Mouse (Mus musculus): ENCODE measurements around the gene Atg5. TPM values are rescaled to one million over a fixed set of nuclear protein-coding genes. Genes with fewer than 3 reads are reported as not detected.
A peak's percentile ranks its signal among the peaks of the same experiment; 100 is the strongest.

Atg5 gene
- polyA plus RNA-seq, 1 experiment, result 28.7 TPM

DNA sequence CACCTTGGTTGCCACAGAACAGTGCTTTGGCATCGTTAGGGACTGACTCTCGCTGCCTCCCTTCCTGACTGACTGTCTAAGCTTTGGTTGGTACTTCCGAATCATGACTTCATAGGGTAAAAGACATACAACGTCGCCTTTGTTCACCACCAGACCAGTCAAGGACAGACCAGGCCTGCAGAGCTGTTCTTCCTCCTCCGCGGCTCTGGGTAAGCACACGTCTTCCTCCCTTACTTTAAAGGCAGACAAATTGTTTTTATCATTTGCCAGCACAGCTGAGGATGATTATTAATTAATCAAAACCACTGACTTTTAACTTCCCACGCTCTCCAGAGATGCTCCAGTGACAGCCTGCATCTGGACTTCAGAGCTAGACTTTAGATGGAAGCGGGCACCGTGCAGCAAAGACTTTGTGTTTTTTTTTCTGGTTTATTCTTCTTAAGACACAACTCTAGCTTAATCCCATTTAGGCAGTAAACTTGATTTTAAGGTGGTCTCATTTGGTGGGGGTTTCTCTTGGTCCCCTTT, 120.6 kb downstream of the Atg5 start:
- Histone ChIP-seq H3K9ac (ENCODE audit: low read depth, poor library complexity, severe bottlenecking) (no peak overlapping the region), H3K9me3 (replicated peaks; ENCODE audit: control insufficient read depth, insufficient read depth, low read length, poor library complexity, severe bottlenecking) (no peaks in the 10 kb centered on the region), H3K27ac (ENCODE audit: insufficient read depth, low read length) (0 out of 2 replicates have a peak overlapping the region, but pooled peaks have one; percentile 79), H3K4me1 (ENCODE audit: control insufficient read depth, insufficient read depth, low read length) (peaks cover 11% of the 10 kb centered on the region), H3K27me3 (ENCODE audit: control insufficient read depth, insufficient read depth, low read length, poor library complexity, severe bottlenecking) (no peaks in the 10 kb centered on the region), H3K36me3 (ENCODE audit: control insufficient read depth, insufficient read depth, low read length, poor library complexity, severe bottlenecking) (no peaks in the 10 kb centered on the region), H3K4me3 (ENCODE audit: low read depth, low read length) (no peak overlapping the region)
- no peak for TF ChIP-seq POLR2A (IDR thresholded peaks at IDR 0.05; ENCODE audit: insufficient read depth, low read length)
- TF ChIP-seq CTCF (IDR thresholded peaks at IDR 0.05; ENCODE audit: low read depth, low read length), result no peak
- TF ChIP-seq EP300 (IDR thresholded peaks at IDR 0.05; ENCODE audit: insufficient read depth, low read depth, low read length), result no peak

- Histone ChIP-seq H3K4me3 (ENCODE audit: low read depth, low read length) (peak overlapping the region; percentile 53), H3K4me1 (ENCODE audit: control insufficient read depth, insufficient read depth, low read length) (peaks cover 18% of the 10 kb centered on the region)
- TF ChIP-seq EP300 (IDR thresholded peaks at IDR 0.05; ENCODE audit: insufficient read depth, low read depth, low read length) (no peak; the same call in 1 of the 2 replicates), CTCF (IDR thresholded peaks at IDR 0.05; ENCODE audit: low read depth, low read length) (no peak), POLR2A (IDR thresholded peaks at IDR 0.05; ENCODE audit: insufficient read depth, low read length) (no peak)
These were observed 122.1 kb downstream of the Atg5 start for GRCm38 (mm10) chr10:44390286-44390685.

DNA sequence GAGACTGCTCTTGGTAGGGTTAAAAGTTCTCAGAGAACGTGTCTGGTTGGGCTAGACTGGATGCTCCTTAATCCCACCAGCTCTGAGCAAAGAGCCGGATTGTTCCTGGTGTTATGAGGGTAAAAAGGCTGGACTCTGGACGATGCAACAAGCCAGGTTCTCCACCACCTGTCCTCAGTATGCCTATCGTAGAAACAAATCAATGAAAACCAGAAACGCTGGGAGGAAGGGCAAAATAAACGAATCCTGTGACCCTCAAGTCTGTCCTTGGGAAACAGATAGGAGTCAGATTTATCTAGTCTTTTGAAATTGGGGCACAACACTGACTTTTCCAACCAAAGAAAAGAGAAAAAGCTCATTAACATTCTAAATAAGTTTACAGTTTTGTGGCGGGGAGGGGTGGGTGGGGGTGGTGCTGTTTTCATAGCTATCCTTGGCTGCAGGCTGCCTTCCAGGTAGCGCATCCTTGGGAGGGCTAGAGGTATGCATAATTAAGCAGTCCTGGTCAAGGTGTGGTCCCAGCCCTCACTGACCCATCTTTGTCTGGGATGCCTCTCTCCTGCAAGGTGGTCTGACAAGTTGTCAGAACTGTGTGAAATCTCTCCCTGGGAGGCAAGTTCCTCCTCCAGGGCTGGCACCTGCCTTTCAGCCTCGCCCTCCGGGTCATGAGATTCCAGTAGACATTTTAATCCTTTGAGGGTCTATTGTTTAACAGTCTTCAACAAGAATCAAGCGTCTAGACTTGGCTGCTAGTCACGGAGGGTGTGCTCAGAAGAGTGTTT, 123.5 kb downstream of the Atg5 start:
- Histone ChIP-seq H3K27ac (ENCODE audit: insufficient read depth, low read length) (peak overlapping the region; percentile 100), H3K27me3 (ENCODE audit: control insufficient read depth, insufficient read depth, low read length, poor library complexity, severe bottlenecking) (no peaks in the 10 kb centered on the region), H3K36me3 (ENCODE audit: control insufficient read depth, insufficient read depth, low read length, poor library complexity, severe bottlenecking) (no peaks in the 10 kb centered on the region), H3K4me1 (ENCODE audit: control insufficient read depth, insufficient read depth, low read length) (peaks cover 18% of the 10 kb centered on the region), H3K9ac (ENCODE audit: low read depth, poor library complexity, severe bottlenecking) (0 out of 2 replicates have a peak overlapping the region, but pooled peaks have one; percentile 18), H3K4me3 (ENCODE audit: low read depth, low read length) (0 out of 2 replicates have a peak overlapping the region, but pooled peaks have one; percentile 4), H3K9me3 (replicated peaks; ENCODE audit: control insufficient read depth, insufficient read depth, low read length, poor library complexity, severe bottlenecking) (no peaks in the 10 kb centered on the region)
- TF ChIP-seq EP300 (IDR thresholded peaks at IDR 0.05; ENCODE audit: insufficient read depth, low read depth, low read length) (peak; percentile 100), CTCF (IDR thresholded peaks at IDR 0.05; ENCODE audit: low read depth, low read length) (no peak), POLR2A (IDR thresholded peaks at IDR 0.05; ENCODE audit: insufficient read depth, low read length) (no peak)

More at GRCm38 (mm10) chr10:44390286-44390685, 122.1 kb downstream of the Atg5 start:
- H3K27ac ChIP-seq (ENCODE audit: insufficient read depth, low read length), result peak overlapping the region; percentile 100
- H3K9me3 ChIP-seq (replicated peaks; ENCODE audit: control insufficient read depth, insufficient read depth, low read length, poor library complexity, severe bottlenecking), result no peaks in the 10 kb centered on the region
- H3K9ac ChIP-seq (ENCODE audit: low read depth, poor library complexity, severe bottlenecking), result peak overlapping the region; percentile 18; the same call in 1 of the 2 replicates
- no peaks in the 10 kb centered on the region for H3K27me3 ChIP-seq (ENCODE audit: control insufficient read depth, insufficient read depth, low read length, poor library complexity, severe bottlenecking)
- H3K36me3 ChIP-seq (ENCODE audit: control insufficient read depth, insufficient read depth, low read length, poor library complexity, severe bottlenecking), result no peaks in the 10 kb centered on the region

DNA sequence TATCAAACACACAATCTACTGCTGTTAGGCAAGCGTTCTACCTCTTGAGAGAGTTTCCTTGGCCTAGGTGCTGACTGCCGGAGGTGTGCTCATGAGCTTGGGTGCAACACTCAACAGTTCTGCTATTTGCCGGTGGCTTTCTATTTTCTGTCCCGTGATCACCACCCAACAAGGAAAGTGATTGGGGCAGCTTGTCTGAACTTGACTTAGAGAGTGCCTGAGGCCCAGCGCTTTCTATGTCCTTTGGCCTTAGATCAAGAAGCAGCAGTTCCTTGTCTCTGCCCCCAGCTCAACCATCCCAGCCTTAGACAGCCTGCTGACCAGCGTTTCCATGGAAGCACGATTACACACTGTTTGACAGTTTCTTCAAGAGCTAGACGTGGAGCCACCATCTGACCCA, 124.7 kb downstream of the Atg5 start:
- H3K4me1 ChIP-seq (ENCODE audit: control insufficient read depth, insufficient read depth, low read length), result peaks cover 16% of the 10 kb centered on the region
- no peaks in the 10 kb centered on the region for H3K36me3 ChIP-seq (ENCODE audit: control insufficient read depth, insufficient read depth, low read length, poor library complexity, severe bottlenecking)
- H3K9me3 ChIP-seq (replicated peaks; ENCODE audit: control insufficient read depth, insufficient read depth, low read length, poor library complexity, severe bottlenecking), result no peaks in the 10 kb centered on the region
- H3K27ac ChIP-seq (ENCODE audit: insufficient read depth, low read length), result peak overlapping the region; percentile 93
- no peaks in the 10 kb centered on the region for H3K27me3 ChIP-seq (ENCODE audit: control insufficient read depth, insufficient read depth, low read length, poor library complexity, severe bottlenecking)
- H3K4me3 ChIP-seq (ENCODE audit: low read depth, low read length), result no peak overlapping the region
- 0 out of 2 replicates have a peak overlapping the region, but pooled peaks have one; percentile 8 for H3K9ac ChIP-seq (ENCODE audit: low read depth, poor library complexity, severe bottlenecking)
- no peak for TF ChIP-seq POLR2A (IDR thresholded peaks at IDR 0.05; ENCODE audit: insufficient read depth, low read length)
- TF ChIP-seq EP300 (IDR thresholded peaks at IDR 0.05; ENCODE audit: insufficient read depth, low read depth, low read length), result peak; percentile 40; the same call in 1 of the 2 replicates
- TF ChIP-seq CTCF (IDR thresholded peaks at IDR 0.05; ENCODE audit: low read depth, low read length), result no peak

DNA sequence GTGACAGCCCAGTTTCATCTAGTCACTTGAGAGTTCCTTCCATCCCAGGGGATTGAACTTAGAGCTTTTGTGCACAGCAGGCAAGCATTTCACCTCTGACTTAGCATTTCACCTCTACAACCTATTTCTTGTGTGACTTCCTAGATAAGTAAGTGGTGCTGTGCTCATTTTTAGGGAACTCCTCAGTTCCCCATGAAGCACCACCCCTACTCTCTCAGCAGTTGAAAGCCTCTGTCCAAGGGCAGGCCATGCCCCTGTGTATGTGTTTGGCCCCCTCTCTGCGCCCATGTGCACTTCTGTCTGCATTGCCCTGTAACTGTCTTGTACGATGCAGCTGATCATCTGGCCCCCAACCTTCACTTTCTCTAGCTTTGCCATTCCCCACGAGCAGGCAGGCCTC, 132.0 kb downstream of the Atg5 start:
- Histone ChIP-seq H3K36me3 (ENCODE audit: control insufficient read depth, insufficient read depth, low read length, poor library complexity, severe bottlenecking) (no peaks in the 10 kb centered on the region), H3K4me1 (ENCODE audit: control insufficient read depth, insufficient read depth, low read length) (peaks cover 6% of the 10 kb centered on the region), H3K27me3 (ENCODE audit: control insufficient read depth, insufficient read depth, low read length, poor library complexity, severe bottlenecking) (no peaks in the 10 kb centered on the region), H3K27ac (ENCODE audit: insufficient read depth, low read length) (no peak overlapping the region), H3K9me3 (replicated peaks; ENCODE audit: control insufficient read depth, insufficient read depth, low read length, poor library complexity, severe bottlenecking) (no peaks in the 10 kb centered on the region), H3K4me3 (ENCODE audit: low read depth, low read length) (no peak overlapping the region), H3K9ac (ENCODE audit: low read depth, poor library complexity, severe bottlenecking) (no peak overlapping the region)
- TF ChIP-seq EP300 (IDR thresholded peaks at IDR 0.05; ENCODE audit: insufficient read depth, low read depth, low read length) (no peak), CTCF (IDR thresholded peaks at IDR 0.05; ENCODE audit: low read depth, low read length) (no peak), POLR2A (IDR thresholded peaks at IDR 0.05; ENCODE audit: insufficient read depth, low read length) (no peak)

DNA sequence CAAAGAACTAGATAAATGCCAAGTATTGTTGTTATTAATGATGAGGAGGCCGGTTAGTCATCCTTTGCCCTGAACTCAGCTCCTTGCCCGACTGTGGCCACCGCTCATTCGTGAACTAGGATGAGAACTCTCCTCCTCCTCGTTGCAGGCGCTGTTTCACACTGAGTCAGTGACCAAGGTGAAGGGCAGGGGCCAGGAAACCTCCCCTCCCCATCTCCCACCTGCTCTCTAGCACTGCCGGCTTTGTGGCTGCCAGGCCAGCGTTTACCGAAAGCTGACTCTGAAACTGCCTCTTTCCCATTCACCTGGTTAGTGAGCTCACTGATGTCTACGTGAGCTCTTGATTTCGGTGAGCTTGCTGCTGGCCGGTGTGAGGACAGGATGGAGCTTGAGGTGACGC, 132.4 kb downstream of the Atg5 start:
- no peaks in the 10 kb centered on the region for H3K36me3 ChIP-seq (ENCODE audit: control insufficient read depth, insufficient read depth, low read length, poor library complexity, severe bottlenecking)
- no peak overlapping the region for H3K27ac ChIP-seq (ENCODE audit: insufficient read depth, low read length)
- 0 out of 2 replicates have a peak, but pooled peaks have one; percentile 34 for TF ChIP-seq EP300 (IDR thresholded peaks at IDR 0.05; ENCODE audit: insufficient read depth, low read depth, low read length)
- TF ChIP-seq POLR2A (IDR thresholded peaks at IDR 0.05; ENCODE audit: insufficient read depth, low read length), result no peak
- TF ChIP-seq CTCF (IDR thresholded peaks at IDR 0.05; ENCODE audit: low read depth, low read length), result no peak
- H3K9me3 ChIP-seq (replicated peaks; ENCODE audit: control insufficient read depth, insufficient read depth, low read length, poor library complexity, severe bottlenecking), result no peaks in the 10 kb centered on the region
- no peak overlapping the region for H3K4me3 ChIP-seq (ENCODE audit: low read depth, low read length)
- H3K27me3 ChIP-seq (ENCODE audit: control insufficient read depth, insufficient read depth, low read length, poor library complexity, severe bottlenecking), result no peaks in the 10 kb centered on the region
- peaks cover 6% of the 10 kb centered on the region for H3K4me1 ChIP-seq (ENCODE audit: control insufficient read depth, insufficient read depth, low read length)
- no peak overlapping the region for H3K9ac ChIP-seq (ENCODE audit: low read depth, poor library complexity, severe bottlenecking)

Measured in ES-Bruce4 (cell line).